8 mouse cellular contexts compared by ENCODE assay signal in genomic region chr12:102438983-102439631, GRCm38 (mm10). TPM values are rescaled to one million over a fixed set of nuclear protein-coding genes. Genes with fewer than 3 reads are reported as not detected.
DNase-seq lines count a peak whose midpoint lies in the region; ATAC-seq and TF ChIP-seq lines count a peak whose summit lies in the region.

No protein-coding gene starts in this region.

- no peak for TF ChIP-seq POLR2A in heart, adult 2 months (IDR thresholded peaks at IDR 0.05; ENCODE audit: insufficient read depth, low read depth, low read length)

- peaks cover 3% of the 10 kb centered on the region for H3K79me2 ChIP-seq in heart, adult 2 months (replicated peaks; ENCODE audit: control insufficient read depth, insufficient read depth, low read length)

- H3K4me2 ChIP-seq in forebrain, embryonic 12.5 days, result peak overlapping the region; percentile 69
- H3K4me2 ChIP-seq in liver, embryonic 15.5 days, result peak overlapping the region; percentile 74

- no peak for DNase-seq in heart, adult 2 months
- DNase-seq in heart, postnatal 4 days, result no peak
- no peak for DNase-seq in adrenal gland, postnatal 10 days
- DNase-seq in gastrocnemius, postnatal 14 days, result no peak
- no peak for DNase-seq in ovary, postnatal 10 days (ENCODE audit: low spot score)

- intact Hi-C loops in heart, adult 2 months (cut with DNase I), result loop anchor here (2.0 kb wide), 1 partner anchor 46 kb away; no protein-coding TSS in a partner anchor
- intact Hi-C loops in gastrocnemius, postnatal 14 days (cut with DNase I; ENCODE audit: low total_unique reads), result no loop called here

- H3K36me3 ChIP-seq in heart, adult 2 months (ENCODE audit: control insufficient read depth, insufficient read depth, low read length), result peaks cover 2% of the 10 kb centered on the region; the same call in 1 of the 2 replicates
- H3K36me3 ChIP-seq in forebrain, embryonic 12.5 days (replicated peaks), result no peaks in the 10 kb centered on the region
- H3K36me3 ChIP-seq in liver, embryonic 15.5 days (replicated peaks), result no peaks in the 10 kb centered on the region

- TF ChIP-seq EP300 in heart, adult 2 months (IDR thresholded peaks at IDR 0.05; ENCODE audit: insufficient read depth, low read depth, low read length), result no peak

- peak overlapping the region; percentile 62 for H3K9ac ChIP-seq in heart, adult 2 months (ENCODE audit: low read depth, low read length)
- H3K9ac ChIP-seq in forebrain, embryonic 12.5 days, result peak overlapping the region; percentile 68
- peak overlapping the region; percentile 46 for H3K9ac ChIP-seq in liver, embryonic 15.5 days

- H3K4me3 ChIP-seq in heart, adult 2 months, result peak overlapping the region; percentile 95
- peak overlapping the region; percentile 66 for H3K4me3 ChIP-seq in forebrain, embryonic 12.5 days (replicated peaks)
- H3K4me3 ChIP-seq in liver, embryonic 15.5 days (replicated peaks), result peak overlapping the region; percentile 60

- peak; percentile 38 for ATAC-seq in CD4-positive, CD25-positive, alpha-beta regulatory T cell, adult 4 months
- no peak; the same call in 1 of the 2 replicates for ATAC-seq in forebrain, embryonic 12.5 days (ENCODE audit: low FRiP score)
- ATAC-seq in liver, embryonic 15.5 days (ENCODE audit: insufficient read depth), result peak; percentile 12; the same call in 1 of the 2 replicates

- peaks cover 3% of the 10 kb centered on the region for H3K4me1 ChIP-seq in heart, adult 2 months (ENCODE audit: control insufficient read depth, insufficient read depth, low read length)
- peaks cover 13% of the 10 kb centered on the region for H3K4me1 ChIP-seq in forebrain, embryonic 12.5 days
- peaks cover 31% of the 10 kb centered on the region for H3K4me1 ChIP-seq in liver, embryonic 15.5 days (replicated peaks)

- WGBS in heart, adult 2 months, result 1% methylated on average over 20 of the region's 20 CpGs
- 4% methylated on average over 20 of the region's 20 CpGs for WGBS in forebrain, embryonic 12.5 days
- WGBS in liver, embryonic 15.5 days (ENCODE audit: insufficient replicate concordance), result 3% methylated on average over 20 of the region's 20 CpGs

- H3K9me3 ChIP-seq in forebrain, embryonic 12.5 days, result no peaks in the 10 kb centered on the region
- H3K9me3 ChIP-seq in liver, embryonic 15.5 days (replicated peaks), result no peaks in the 10 kb centered on the region

- no peak for TF ChIP-seq CTCF in heart, adult 2 months (IDR thresholded peaks at IDR 0.05)

- H3K27me3 ChIP-seq in heart, adult 2 months (ENCODE audit: control insufficient read depth, insufficient read depth, low read length), result no peaks in the 10 kb centered on the region
- H3K27me3 ChIP-seq in forebrain, embryonic 12.5 days, result no peaks in the 10 kb centered on the region
- H3K27me3 ChIP-seq in liver, embryonic 15.5 days, result peaks cover 9% of the 10 kb centered on the region; the same call in 1 of the 2 replicates

- H3K27ac ChIP-seq in heart, adult 2 months, result peak overlapping the region; percentile 94
- 0 out of 2 replicates have a peak overlapping the region, but pooled peaks have one; percentile 31 for H3K27ac ChIP-seq in forebrain, embryonic 12.5 days
- H3K27ac ChIP-seq in liver, embryonic 15.5 days (replicated peaks), result no peak overlapping the region

RNA-seq across cellular contexts. Expression of gene Lgmn, which starts 0.5 kb away (rescaled TPM):
- total RNA-seq in heart, adult 2 months (2021), result 10 to 100 TPM; 59.9 to 63.5 TPM
- 78.2 and 115 TPM in 2 replicates for polyA plus RNA-seq in heart, adult 2 months (2012; rRNA removed)
- 10 to 100 TPM; 68.9 to 76.9 TPM for total RNA-seq in heart, postnatal 4 days (2021)
- polyA plus RNA-seq in CD4-positive, CD25-positive, alpha-beta regulatory T cell, adult 4 months (2017; shearing (Covaris generic)), result 10 to 100 TPM; 19.0 to 28.0 TPM
- polyA plus RNA-seq in forebrain, embryonic 12.5 days (2016; fragmentation: Nextera tagmentation; extraction: Ambion mirVana), result 47.1 and 47.5 TPM in 2 replicates
- 73.4 and 83.4 TPM in 2 replicates for polyA plus RNA-seq in liver, embryonic 15.5 days (2015; fragmentation: Nextera tagmentation; extraction: Ambion mirVana)
- 10 to 100 TPM; 88.5 to 88.9 TPM for total RNA-seq in adrenal gland, postnatal 10 days (2021)
- 10 to 100 TPM; 51.2 to 64.3 TPM for total RNA-seq in gastrocnemius, postnatal 14 days (2021)

RNA-seq across cellular contexts. Expression of gene Golga5, which starts 29.8 kb away (rescaled TPM):
- total RNA-seq in heart, adult 2 months (2021), result 10 to 100 TPM; 25.1 to 28.0 TPM
- polyA plus RNA-seq in heart, adult 2 months (2012; rRNA removed), result 10.1 and 17.2 TPM in 2 replicates
- 10 to 100 TPM; 23.0 to 26.7 TPM for total RNA-seq in heart, postnatal 4 days (2021)
- polyA plus RNA-seq in CD4-positive, CD25-positive, alpha-beta regulatory T cell, adult 4 months (2017; shearing (Covaris generic)), result 10 to 100 TPM; 22.8 to 28.8 TPM
- polyA plus RNA-seq in forebrain, embryonic 12.5 days (2016; fragmentation: Nextera tagmentation; extraction: Ambion mirVana), result 32.4 and 34.8 TPM in 2 replicates
- polyA plus RNA-seq in liver, embryonic 15.5 days (2015; fragmentation: Nextera tagmentation; extraction: Ambion mirVana), result 12.5 and 12.6 TPM in 2 replicates
- total RNA-seq in adrenal gland, postnatal 10 days (2021), result 10 to 100 TPM; 35.4 to 36.2 TPM
- 10 to 100 TPM; 19.8 to 23.2 TPM for total RNA-seq in gastrocnemius, postnatal 14 days (2021)
